Mouse (Mus musculus) Patski (cell line): ENCODE measurements around the gene Cyp2t4. TPM values are rescaled to one million over a fixed set of nuclear protein-coding genes. Genes with fewer than 3 reads are reported as not detected.
A peak's percentile ranks its signal among the peaks of the same experiment; 100 is the strongest.

ENCODE experiments used
- ATAC-seq: fragments of 100-300 bp; one replicate; pipeline ENCODE4 v1.8.0; 2021
- CTCF ChIA-PET: fragments of 350-600 bp; sonication (Branson Sonifier 250); formaldehyde crosslinking; loops from one replicate; lab custom pipeline; 2022; ENCODE audit warnings: inconsistent platforms; lab: Charles Lee
- POLR2A ChIA-PET: fragments of 350-600 bp; sonication (Branson Sonifier 250); formaldehyde crosslinking; loops from one replicate; lab custom pipeline; 2022; ENCODE audit warnings: antibody characterized with exemption, inconsistent platforms; lab: Charles Lee
- DNase-seq: peaks from one replicate; pipeline ENCODE4 v3.0.0-alpha.2; 2011; ENCODE audit warnings: low read depth, low spot score
- H3K27me3 ChIP-seq: fragments of 371-371 bp; one replicate; pipeline ENCODE4 v1.5.1; 2021
- CTCF ChIP-seq: fragments of 100-300 bp; IDR thresholded peaks from one replicate; pipeline ENCODE4 v1.5.1; 2021
- in situ Hi-C: fragments of 300-500 bp; cut with MboI; formaldehyde crosslinking; loops from 3 replicates; pipeline ENCODE4 v1.11.1; 2018; ENCODE audit warnings: low pct_unique_long_range_greater_than_20kb, mixed read lengths
- polyA plus RNA-seq: library from polyadenylated mRNA; unstranded; gene quantifications from one replicate; pipeline ENCODE4 v1.2.3, GENCODE M21; 2021

Gene Cyp2t4
- polyA plus RNA-seq, 1 experiment from 2014 or later = 0.33 TPM

GRCm38 (mm10) chr7:27180036-27180435 is 26.5 kb downstream of the Cyp2t4 start:
- DNase-seq (no peak), ATAC-seq (no peak)
- ChIA-PET POLR2A (interaction anchor here (1.2 to 1.4 kb wide), 2 partner anchors 13 to 20 kb away, joined by 3 to 6 read pairs; partner anchors contain the start of gene Egln2), CTCF (interaction anchor here (1.0 to 2.9 kb wide), 2 partner anchors 13 to 17 kb away, joined by 3 to 9 read pairs; no protein-coding TSS in a partner anchor)
- in situ Hi-C loops = loop anchor here (25.0 kb wide), 1 partner anchor 307 kb away; the partner anchor contains the start of genes Prx and Sertad1
- TF ChIP-seq CTCF = no peak
- H3K27me3 ChIP-seq = no peaks in the 10 kb centered on the region

GRCm38 (mm10) chr7:27180837-27181695 is 27.6 kb downstream of the Cyp2t4 start, which contains the start of the genes Gm21983 and Mia:
Gene Gm21983 (minus strand): TSS chr7:27181086.
Gene Mia (minus strand): TSS chr7:27181157.
- DNase-seq (no peak), ATAC-seq (no peak)
- POLR2A ChIA-PET = no interaction called here
- TF ChIP-seq CTCF = no peak
- in situ Hi-C loops = loop anchor here (25.0 kb wide), 1 partner anchor 306 kb away; the partner anchor contains the start of genes Prx and Sertad1
- CTCF ChIA-PET = interaction anchor here (0.7 to 1.1 kb wide), 2 partner anchors 13 to 21 kb away, joined by 3 read pairs; no protein-coding TSS in a partner anchor
- no peaks in the 10 kb centered on the region for H3K27me3 ChIP-seq

- POLR2A ChIA-PET = interaction anchor here (0.9 kb wide), 1 partner anchor 22 kb away, joined by 4 read pairs; no protein-coding TSS in a partner anchor
- TF ChIP-seq CTCF = no peak
- no peaks in the 10 kb centered on the region for H3K27me3 ChIP-seq
- no peak for DNase-seq
- no peak for ATAC-seq
- CTCF ChIA-PET = interaction anchor here (0.8 to 1.1 kb wide), 2 partner anchors 22 to 57 kb away, joined by 3 read pairs; no protein-coding TSS in a partner anchor
- in situ Hi-C loops = loop anchor here (25.0 kb wide), 1 partner anchor 305 kb away; the partner anchor contains the start of genes Prx and Sertad1
Observed at GRCm38 (mm10) chr7:27182498-27182897, 29.0 kb downstream of the Cyp2t4 start.

GRCm38 (mm10) chr7:27184964-27185363 is 31.4 kb downstream of the Cyp2t4 start:
- no peak for DNase-seq
- in situ Hi-C loops = loop anchor here (25.0 kb wide), 1 partner anchor 302 kb away; the partner anchor contains the start of genes Prx and Sertad1
- H3K27me3 ChIP-seq = no peaks in the 10 kb centered on the region
- ChIA-PET CTCF (interaction anchor here (1.1 kb wide), 1 partner anchor 25 kb away, joined by 3 read pairs; no protein-coding TSS in a partner anchor), POLR2A (no interaction called here)
- peak; percentile 78 for TF ChIP-seq CTCF
- peak; percentile 12 for ATAC-seq

- CTCF ChIA-PET = interaction anchor here (1.1 kb wide), 1 partner anchor 26 kb away, joined by 3 read pairs; no protein-coding TSS in a partner anchor
- in situ Hi-C loops = loop anchor here (25.0 kb wide), 1 partner anchor 301 kb away; the partner anchor contains the start of genes Prx and Sertad1
- DNase-seq = no peak
Observed at GRCm38 (mm10) chr7:27185986-27186385, 32.5 kb downstream of the Cyp2t4 start.

GRCm38 (mm10) chr7:27189271-27189931 is 35.9 kb downstream of the Cyp2t4 start:
- in situ Hi-C loops = loop anchor here (25.0 kb wide), 1 partner anchor 298 kb away; the partner anchor contains the start of genes Prx and Sertad1
- CTCF ChIA-PET = interaction anchor here (0.6 to 1.8 kb wide), 3 partner anchors 16 to 42 kb away, joined by 3 to 5 read pairs (median 3); no protein-coding TSS in a partner anchor

More at GRCm38 (mm10) chr7:27185986-27186385, 32.5 kb downstream of the Cyp2t4 start:
- TF ChIP-seq CTCF = no peak
- ATAC-seq = no peak
- POLR2A ChIA-PET = no interaction called here
- H3K27me3 ChIP-seq = no peaks in the 10 kb centered on the region

GRCm38 (mm10) chr7:27192434-27192833 is 38.9 kb downstream of the Cyp2t4 start:
- POLR2A ChIA-PET = no interaction called here
- in situ Hi-C loops = loop anchor here (25.0 kb wide), 1 partner anchor 295 kb away; the partner anchor contains the start of genes Prx and Sertad1
- no peak for TF ChIP-seq CTCF
- DNase-seq (no peak), ATAC-seq (no peak)
- no peaks in the 10 kb centered on the region for H3K27me3 ChIP-seq
- CTCF ChIA-PET = interaction anchor here (2.2 kb wide), 1 partner anchor 14 kb away, joined by 9 read pairs; the partner anchor contains the start of gene Rab4b

More at GRCm38 (mm10) chr7:27189271-27189931, 35.9 kb downstream of the Cyp2t4 start:
- no peaks in the 10 kb centered on the region for H3K27me3 ChIP-seq
- TF ChIP-seq CTCF = no peak
- DNase-seq (no peak), ATAC-seq (no peak)
- POLR2A ChIA-PET = no interaction called here

- no peak for DNase-seq
- POLR2A ChIA-PET = no interaction called here
- in situ Hi-C loops = loop anchor here (25.0 kb wide), 1 partner anchor 294 kb away; the partner anchor contains the start of genes Prx and Sertad1
- no peaks in the 10 kb centered on the region for H3K27me3 ChIP-seq
- TF ChIP-seq CTCF = no peak
- no peak for ATAC-seq
- CTCF ChIA-PET = interaction anchor here (2.2 kb wide), 1 partner anchor 15 kb away, joined by 9 read pairs; the partner anchor contains the start of gene Rab4b
Observed at GRCm38 (mm10) chr7:27193731-27194130, 40.2 kb downstream of the Cyp2t4 start.
